Mouse (Mus musculus) hindbrain, embryonic 15.5 days (tissue): Measurements from ENCODE around the gene Gm21190. TPM values are rescaled to one million over a fixed set of nuclear protein-coding genes. Genes with fewer than 3 reads are reported as not detected.
"Not testable (repeated sequence)": the region's sequence is repeated elsewhere in the genome, so short reads cannot be mapped to it uniquely, and the experiment has no call there.

Experiments used
- ATAC-seq: fragments of 200-750 bp; cut with Nextera tagmentation; 2 replicates; pipeline ENCODE4 v1.8.0; 2017; ENCODE audit warnings: low read depth, moderate number of reproducible peaks, moderate TSS enrichment; ENCODE audit not compliant: low FRiP score
- H3K27ac ChIP-seq: fragments of 300-500 bp; sonication (generic); replicated peaks from 2 replicates; pipeline ENCODE4 v1.5.1; 2015; ENCODE audit warnings: mild to moderate bottlenecking, inconsistent platforms
- H3K27me3 ChIP-seq: fragments of 300-500 bp; sonication (generic); 2 replicates; pipeline ENCODE4 v1.6.1; 2015; ENCODE audit warnings: control low read depth, inconsistent platforms
- H3K36me3 ChIP-seq: fragments of 300-500 bp; sonication (generic); 2 replicates; pipeline ENCODE4 v1.6.1; 2015; ENCODE audit warnings: control low read depth, inconsistent platforms
- H3K4me1 ChIP-seq: fragments of 300-500 bp; sonication (generic); replicated peaks from 2 replicates; pipeline ENCODE4 v1.6.1; 2015; ENCODE audit warnings: control low read depth, inconsistent platforms
- H3K4me2 ChIP-seq: fragments of 300-500 bp; sonication (generic); 2 replicates; pipeline ENCODE4 v1.6.1; 2015; ENCODE audit warnings: moderate library complexity, mild to moderate bottlenecking, inconsistent platforms
- H3K4me3 ChIP-seq: fragments of 300-500 bp; sonication (generic); 2 replicates; pipeline ENCODE4 v1.5.1; 2015; ENCODE audit warnings: mild to moderate bottlenecking, inconsistent platforms
- H3K9ac ChIP-seq: fragments of 300-500 bp; sonication (generic); 2 replicates; pipeline ENCODE4 v1.6.1; 2015; ENCODE audit warnings: inconsistent platforms
- H3K9me3 ChIP-seq: fragments of 300-500 bp; sonication (generic); 2 replicates; pipeline ENCODE4 v1.6.1; 2016; ENCODE audit warnings: control low read depth, inconsistent platforms
- WGBS: fragments of 180-500 bp; shearing (Covaris S2); methylation state at CpG from one replicate; pipeline ENCODE4 v1.1.7; 2015; 5-methylcytosine and 5-hydroxymethylcytosine counted together
- polyA plus RNA-seq: library from polyadenylated mRNA; unstranded; fragments of >200 nt; fragmentation: Nextera tagmentation; extraction: Ambion mirVana; gene quantifications from 2 replicates; pipeline ENCODE4 v1.2.1, GENCODE M21; 2015

The Gm21190 gene
- polyA plus RNA-seq, 1 experiment from 2014 or later: not detected

DNA sequence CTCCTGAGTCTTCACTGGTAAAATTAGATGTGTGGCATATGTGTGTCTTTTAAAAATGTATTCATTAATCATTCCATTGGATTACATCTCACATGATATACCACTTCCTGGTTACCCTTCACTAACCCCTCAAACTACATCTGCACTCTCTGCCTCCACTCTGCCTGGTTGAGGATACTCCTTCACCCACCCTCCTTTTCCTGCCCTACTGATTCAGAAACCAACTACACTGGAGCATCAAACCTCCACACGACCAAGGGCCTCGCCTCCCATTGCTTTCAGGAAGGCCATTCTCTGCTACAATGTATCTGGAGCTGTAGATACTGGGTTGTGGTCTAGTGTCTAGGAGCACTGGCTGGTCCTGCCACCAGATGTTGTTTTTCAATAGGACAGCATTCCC, 46.2 kb downstream of the Gm21190 start:
- ATAC-seq: not testable (repeated sequence)

GRCm38 (mm10) chr5:15476423-15476822, 52.6 kb downstream of the Gm21190 start, which contains the start of gene Gm21149:
Gene Gm21149, minus strand, starts transcription at chr5:15476523.
- not testable (repeated sequence) for H3K4me2 ChIP-seq, H3K4me3 ChIP-seq, H3K27ac ChIP-seq, H3K27me3 ChIP-seq, H3K36me3 ChIP-seq, ATAC-seq, H3K9ac ChIP-seq, H3K4me1 ChIP-seq
- peaks cover 14% of the 10 kb centered on the region; the same call in 1 of the 2 replicates for H3K9me3 ChIP-seq
- WGBS: 73% methylated on average over 1 of the region's 1 CpGs

More for the DNA sequence above, 46.2 kb downstream of the Gm21190 start:
- WGBS: 60% methylated on average over 2 of the region's 2 CpGs
- not testable (repeated sequence) for H3K4me1 ChIP-seq, H3K4me3 ChIP-seq, H3K9ac ChIP-seq, H3K36me3 ChIP-seq, H3K27ac ChIP-seq, H3K4me2 ChIP-seq, H3K27me3 ChIP-seq
- H3K9me3 ChIP-seq: peaks cover 21% of the 10 kb centered on the region

Other genes starting within 250 kb of the Gm21190 start
- not detected in 2 replicates for gene Gm21149, start 52.7 kb downstream of the Gm21190 start, polyA plus RNA-seq
- not detected in 2 replicates for gene Gm21083, start 48.1 kb upstream of the Gm21190 start, polyA plus RNA-seq
- not detected in 2 replicates for gene Speer4d, start 89.8 kb upstream of the Gm21190 start, polyA plus RNA-seq
- gene 4930572O03Rik, start 127.8 kb upstream of the Gm21190 start, polyA plus RNA-seq: not detected in 2 replicates
- gene Speer4c, start 185.0 kb upstream of the Gm21190 start, polyA plus RNA-seq: not detected in 2 replicates